Mouse (Mus musculus): ENCODE data around the gene Chd6.

Gene Chd6

DNA sequence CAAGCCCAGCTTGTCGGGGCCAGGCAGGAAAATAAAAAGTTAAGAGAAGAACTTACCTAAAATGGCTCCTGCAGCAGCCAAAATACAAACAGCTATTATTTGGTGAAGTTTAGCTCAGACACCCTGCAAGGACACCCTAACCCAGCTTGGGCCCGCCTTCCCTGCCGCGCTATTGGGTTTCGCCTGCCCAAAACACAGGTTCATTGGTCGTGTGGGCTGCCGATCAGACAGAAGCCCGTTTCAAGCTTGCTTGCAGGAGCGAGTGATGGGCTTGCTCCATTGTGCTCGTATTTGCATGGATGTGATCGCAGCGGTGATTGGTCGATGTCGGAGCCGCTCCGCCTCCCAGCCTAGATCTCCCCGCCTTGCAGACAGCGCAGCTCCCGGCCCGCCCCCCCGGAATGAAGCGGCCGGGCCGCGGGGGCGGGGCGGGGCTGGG is at the start of gene Chd6:
Chd6 (minus strand) TSS at position 143 of the 439 bp plus-strand sequence.
- DNase-seq (ENCODE audit: low spot score), result peak; percentile 96

DNA sequence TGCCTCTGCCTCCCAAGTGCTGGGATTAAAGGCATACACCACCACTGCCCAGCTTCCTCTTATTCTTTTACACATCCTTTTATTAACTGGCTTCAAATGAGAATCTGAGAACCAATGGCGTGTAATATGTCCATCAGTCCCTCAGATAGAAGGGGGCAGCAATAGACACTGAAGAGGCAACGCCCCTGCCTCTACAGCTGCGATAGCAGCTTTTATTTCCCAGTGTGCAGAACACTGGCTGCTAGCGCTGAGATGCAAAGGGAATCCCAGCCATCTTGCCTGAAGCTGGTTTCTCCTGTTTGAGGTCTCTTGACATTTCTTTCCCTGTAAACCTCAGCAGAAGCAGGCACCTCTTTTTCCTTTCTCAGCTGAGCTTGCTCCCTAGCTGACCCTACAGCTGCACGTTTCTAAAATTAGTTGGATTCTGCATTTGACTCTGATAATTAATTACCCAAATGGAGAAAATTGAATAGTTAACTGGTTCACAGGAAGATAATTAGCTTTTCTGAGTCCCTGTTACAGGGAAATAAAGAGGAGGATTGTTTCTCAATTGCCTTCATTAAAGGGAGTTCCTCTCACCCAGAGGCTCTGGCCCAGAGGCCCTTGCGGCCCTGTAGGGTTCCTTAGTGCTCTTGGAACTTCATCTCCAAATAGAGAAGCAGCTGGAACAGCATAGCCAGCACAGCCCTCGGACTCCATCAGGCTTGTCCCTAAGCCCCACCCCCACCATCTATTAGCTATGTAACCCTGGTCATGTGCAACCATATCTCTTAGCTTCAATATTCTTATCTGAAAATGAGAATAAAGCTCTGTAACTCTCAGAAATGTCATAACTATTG is 41.3 kb upstream of the Chd6 start:
- no peak for DNase-seq (ENCODE audit: low spot score)

DNA sequence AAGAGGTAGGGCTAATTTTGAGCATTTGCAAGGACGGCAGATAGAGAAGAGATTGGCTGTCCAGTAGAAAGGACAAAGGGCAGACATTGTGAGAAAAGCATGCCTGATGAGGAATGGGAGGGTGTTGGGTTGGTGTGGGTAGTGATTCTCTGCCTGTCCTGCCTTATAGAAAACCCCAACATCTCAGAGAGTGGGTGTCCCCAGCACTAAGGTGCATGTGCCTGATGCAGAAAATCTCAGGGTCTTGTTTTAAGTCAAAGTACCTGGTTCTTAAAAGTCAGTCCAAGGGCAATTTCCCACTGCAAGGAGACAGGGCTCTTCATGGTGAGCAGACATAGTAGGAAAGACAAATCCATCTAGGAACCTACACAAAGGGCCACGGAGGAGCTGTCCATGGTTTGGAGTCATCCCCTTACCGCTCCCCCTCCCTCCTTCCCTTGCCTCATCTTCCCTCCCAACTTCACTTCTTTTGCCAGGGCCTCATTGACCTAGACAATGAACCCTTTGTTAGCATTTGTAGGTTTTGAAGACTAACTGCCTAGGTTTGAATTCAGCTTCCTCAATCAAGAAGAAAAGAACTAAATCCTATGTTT is 39.6 kb upstream of the Chd6 start:
- no peak for DNase-seq (ENCODE audit: low spot score)

DNA sequence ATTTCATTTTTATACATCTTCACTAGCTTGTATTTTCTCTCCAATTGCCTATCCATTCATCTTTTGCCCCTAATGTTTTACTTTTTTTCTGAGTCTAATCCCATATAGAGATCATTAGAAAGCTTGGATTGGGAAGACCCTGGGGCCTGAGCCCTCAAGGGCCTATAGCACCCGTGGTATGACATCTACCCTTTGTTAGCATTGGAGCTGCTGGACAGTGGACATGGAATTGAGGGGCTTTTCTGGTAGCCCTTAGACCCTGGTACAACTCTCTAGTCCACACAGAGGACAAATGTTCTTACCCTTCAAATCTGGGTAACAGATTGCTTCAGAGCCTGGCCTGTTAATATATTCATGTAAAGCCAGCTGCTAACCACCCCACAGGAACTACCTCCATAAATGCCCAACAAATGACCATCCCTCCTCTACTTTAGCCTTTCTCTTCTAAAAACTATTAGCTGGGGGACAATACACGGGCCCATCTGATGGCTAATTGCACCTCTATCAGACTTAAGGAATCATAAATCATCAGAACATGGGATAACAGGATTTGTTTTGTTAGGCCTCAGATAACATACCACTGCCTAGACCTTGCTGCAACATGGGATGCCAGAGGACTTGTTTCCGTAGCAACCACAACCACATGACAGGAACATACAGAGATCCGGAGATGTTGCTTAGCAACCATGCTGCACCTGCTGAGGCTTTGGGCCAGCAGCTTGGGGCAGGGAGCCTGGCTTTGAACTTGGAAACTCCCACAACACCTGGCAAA is 39.0 kb upstream of the Chd6 start:
- no peak for DNase-seq (ENCODE audit: low spot score)

DNA sequence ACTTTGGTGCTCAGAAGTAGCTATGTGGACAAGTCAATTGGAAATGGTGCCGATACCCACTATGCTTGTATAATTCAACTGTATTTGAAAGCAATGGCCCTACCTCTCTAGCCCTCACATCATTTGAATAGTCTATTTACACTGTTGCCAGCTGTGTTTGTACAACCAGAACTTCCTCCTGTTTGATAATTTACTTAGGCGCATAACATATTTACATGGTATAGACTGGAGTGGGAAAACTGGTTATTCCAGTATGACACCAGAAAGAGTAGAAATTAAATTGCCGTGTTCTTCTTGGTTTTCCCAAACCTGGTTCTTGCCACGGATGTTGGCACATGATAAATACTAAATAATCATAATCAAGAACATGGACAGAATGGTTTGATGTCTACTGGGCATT is 35.9 kb upstream of the Chd6 start:
- DNase-seq (ENCODE audit: low spot score), result no peak

DNA sequence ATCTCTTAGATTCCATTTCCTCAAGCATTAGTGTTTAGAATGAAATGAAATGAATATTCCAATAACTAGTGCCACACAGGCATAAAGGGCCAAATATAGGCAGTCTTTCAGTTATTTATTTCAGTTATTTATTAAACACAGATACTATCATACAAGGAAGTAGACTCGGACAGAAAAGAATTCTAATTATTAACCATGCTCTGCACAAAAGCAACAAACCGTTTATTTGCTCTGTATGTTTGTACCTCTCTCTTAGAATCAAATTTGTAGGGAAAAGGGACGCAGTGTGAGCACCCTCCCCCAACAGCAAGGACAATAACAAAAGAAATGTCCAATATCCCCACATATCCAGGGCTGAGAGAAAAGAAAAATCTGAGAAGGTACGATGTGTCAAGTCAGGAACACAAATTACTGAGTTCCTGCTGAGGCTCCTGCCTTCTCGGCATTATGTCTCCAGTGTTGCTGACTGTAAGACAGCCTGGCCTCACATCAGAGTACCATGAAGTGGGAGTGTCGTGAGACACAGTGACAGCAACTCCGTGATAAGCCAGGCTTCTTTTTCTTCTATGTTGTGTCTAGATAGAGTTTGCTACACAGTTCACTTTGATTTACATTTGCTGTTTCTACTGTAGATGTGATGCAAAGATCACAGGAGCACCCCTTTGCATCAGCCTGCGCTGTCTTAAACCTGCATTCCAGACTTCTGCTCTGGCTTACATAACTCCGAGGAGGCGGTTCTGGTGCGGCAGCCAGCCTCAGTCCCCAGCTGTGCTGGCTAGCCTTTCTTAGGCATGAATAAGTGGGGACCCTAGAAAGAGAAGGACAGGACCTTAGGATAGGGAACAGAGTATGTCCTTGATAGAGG is 30.0 kb upstream of the Chd6 start:
- no peak for DNase-seq (ENCODE audit: low spot score)

DNA sequence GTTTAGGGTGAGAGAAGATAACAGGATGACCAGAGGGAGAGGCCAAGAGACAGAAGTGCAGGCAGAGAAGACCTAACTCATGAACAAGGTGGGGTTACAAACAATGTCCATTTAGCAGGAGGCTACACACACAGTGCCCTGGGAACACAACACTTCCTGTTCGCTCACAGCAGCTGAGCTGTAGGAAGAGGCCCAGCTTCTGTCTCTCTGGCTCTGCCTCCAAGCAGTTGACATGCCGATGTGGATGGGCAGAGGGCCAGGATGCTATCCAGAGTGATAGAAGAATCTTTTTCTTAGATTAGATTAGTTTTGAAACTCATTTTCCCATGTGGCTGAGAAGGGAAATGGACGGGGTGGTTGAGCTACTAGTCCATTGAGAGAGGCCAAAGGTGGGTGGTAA is 28.1 kb upstream of the Chd6 start:
- DNase-seq (ENCODE audit: low spot score), result no peak

DNA sequence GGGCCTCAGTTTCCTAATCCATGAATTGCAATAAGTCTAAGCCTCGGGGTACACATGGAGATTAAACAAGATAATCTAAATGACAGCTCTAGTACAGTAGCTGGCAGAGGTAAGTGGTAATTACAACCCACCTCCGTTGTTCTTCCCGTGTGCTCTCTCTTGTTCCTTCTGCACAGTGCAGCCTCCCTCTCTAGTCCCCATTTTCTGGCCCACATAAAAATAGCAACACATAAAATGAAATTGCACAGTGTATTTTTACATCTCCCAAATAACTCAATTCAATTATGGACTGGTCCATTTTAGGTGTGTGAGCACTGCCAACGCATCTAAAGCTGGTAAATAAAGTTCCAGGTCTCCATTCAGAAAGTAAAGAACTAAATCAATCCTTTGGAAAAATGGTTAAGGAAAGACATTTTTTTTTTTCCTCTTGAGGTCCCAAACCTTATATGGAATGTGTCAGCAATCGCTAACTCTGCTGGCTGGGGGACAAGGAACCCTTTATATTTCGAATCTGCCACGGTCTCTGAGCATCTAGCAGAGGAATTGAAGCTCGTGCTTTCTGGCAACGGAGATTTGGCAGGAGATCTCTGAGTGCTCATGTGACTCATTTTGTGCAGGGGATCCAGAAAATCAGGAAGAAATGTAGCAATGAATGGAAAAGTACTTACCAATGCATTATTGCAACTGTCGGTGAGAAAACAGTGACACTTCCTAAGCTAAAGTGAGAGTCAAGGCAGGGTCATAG is 19.7 kb upstream of the Chd6 start:
- no peak for DNase-seq (ENCODE audit: low spot score)

DNA sequence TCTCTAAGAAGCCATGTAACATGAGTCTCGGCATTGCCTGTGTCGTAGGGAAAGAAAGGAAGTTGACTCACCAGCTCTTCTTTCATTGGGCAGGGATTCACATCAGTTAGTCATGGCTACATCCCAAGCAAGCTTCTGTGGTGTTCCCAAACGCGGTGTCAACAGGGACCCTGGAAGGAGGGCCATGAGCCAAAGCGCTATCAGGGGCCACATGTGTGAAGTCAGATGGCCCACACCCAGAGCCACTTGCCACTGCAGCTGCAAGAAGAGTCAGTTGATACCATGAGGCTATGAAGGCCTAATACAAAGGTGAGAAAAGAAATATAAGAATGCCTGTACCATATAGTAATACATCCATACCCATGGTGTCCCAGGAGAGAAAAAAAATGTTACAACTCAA is 3.1 kb upstream of the Chd6 start:
- DNase-seq (ENCODE audit: low spot score), result no peak

DNA sequence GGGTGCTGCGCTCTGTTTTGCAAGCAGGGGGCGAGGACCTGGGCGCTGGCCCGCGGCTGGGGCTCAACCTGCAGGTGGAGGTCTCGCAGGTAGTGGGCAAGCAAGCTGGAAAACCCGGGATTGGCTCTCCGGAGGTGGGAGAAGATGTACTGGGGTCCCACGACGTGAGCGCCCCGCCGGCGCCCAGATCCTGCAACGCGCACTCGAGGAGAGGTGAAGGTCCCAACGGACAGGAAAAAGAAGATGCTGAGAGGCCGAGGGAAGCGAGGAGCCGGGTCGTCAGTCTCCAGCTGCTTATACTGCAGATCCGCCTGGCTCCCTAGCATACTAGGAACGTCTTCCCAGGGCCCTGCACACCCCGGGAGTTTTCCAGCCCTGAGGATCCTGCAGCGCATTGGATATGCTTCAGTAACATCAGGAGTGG is 535 bp upstream of the Chd6 start:
- DNase-seq (ENCODE audit: low spot score), result no peak

DNA sequence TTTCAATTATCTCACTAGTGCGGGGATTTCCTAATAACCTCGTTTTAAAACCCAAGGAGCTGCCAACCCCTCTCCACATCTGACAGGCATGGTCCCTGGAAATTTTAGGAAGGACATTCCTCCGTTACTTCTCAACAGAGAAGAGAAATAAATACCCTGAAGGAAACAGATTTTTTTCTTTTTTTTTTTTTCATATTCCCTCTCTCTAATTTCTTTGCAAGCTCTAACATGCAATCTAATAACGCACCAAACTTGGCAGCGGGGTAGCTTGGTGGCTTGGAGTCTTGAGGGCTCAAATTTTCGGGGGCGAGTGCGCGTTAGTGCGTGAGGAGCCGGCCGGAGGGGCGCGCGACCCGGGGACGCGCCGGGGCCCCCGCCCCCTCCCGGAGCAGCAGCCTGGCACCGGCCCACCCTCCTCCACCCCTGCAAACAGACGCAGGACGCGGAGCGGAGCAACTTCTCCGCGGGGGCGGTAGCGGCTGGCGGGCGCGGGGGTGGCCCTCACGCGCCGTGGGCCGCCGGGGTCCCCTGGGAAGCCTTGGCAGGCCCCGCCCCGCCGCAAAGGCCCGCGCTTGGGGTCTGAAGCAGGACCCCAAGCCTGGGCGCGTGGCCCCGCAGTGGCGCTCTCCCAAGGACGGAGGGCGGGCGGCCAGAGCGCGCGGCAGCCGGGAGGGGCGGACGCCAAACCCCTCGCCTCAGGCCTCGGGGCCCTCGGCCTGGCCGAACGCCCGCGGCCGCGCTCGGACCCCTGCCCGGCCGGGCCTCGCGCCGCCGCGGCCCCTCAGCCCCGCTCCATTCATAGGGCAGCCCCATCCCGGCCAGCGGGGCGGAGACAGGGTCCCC is 569 bp downstream of the Chd6 start:
- no peak for DNase-seq (ENCODE audit: low spot score)

DNA sequence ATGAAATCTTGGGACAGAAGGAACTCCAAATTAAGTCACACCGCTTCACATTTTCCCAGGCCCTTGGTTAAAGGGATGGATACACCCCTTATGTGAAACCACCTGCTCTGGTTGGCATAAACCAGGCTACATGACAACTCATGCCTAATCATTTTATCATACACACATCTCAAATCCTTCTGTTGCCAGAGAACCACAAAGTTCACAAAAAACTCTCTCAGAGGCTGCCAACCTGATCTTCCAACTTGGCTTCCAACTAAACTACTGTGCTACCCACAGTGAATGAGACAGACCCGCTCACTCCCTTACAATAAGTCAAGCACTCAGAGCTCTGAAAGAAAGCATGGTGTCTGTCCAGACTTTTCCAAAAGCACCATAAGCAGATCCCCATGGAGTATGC is 1.6 kb downstream of the Chd6 start:
- no peak for DNase-seq (ENCODE audit: low spot score)

DNA sequence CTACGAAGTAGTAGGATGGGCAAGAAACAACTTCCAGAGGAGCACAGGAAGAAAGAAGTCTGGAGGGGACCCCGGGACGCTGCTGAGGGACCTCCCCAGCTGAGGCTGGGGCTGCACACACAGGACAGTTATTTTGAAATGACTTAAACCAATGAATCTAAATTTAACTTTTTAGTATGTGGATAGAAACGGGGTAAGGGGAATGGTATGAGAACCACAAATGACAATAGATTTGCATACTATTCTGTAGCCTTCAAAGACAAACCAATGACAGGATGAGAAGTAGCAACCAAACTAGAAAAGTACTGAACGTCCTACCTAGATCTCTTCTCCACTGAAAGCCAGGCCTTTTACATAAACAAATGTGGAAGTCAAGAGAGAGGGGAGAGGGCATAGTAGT is 5.1 kb downstream of the Chd6 start:
- no peak for DNase-seq (ENCODE audit: low spot score)

DNA sequence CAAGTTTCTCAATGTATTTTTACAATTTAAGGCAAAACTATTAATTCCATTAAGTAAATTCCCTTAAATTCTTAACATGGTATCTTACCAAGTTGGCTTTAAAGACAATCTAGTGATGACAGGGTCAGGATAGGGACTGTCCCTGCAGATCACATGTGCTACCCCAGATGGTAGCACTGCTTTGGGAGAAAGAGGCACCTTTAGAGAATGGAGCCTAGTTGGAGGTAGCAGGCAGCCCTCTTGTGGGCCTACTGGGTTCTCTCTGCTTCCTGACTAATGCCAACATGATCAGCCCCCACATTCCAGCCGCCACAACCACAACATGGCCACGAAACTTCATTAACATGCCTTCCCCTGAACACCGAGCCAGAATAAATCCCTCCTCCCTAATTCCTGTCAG is 6.8 kb downstream of the Chd6 start:
- DNase-seq (ENCODE audit: low spot score), result no peak

DNA sequence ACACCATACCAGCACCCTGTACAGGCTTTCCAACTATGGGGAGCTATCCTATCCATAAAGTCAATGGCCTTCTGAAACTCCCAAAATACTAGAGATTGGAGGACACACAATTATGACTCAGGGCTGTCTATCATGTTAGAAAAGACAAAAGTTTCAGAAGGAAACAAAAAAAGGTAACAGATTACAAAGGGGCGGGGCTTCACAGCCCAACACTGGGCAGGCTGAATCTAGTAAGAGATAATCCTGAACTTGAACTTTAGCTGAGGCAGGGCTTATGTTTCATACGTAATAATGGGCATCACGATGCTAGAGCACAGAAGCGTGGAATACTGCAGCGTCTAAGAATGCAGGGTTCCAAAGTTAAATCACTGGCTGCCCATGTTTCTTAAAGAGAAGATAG is 11.1 kb downstream of the Chd6 start:
- no peak for DNase-seq (ENCODE audit: low spot score)

DNA sequence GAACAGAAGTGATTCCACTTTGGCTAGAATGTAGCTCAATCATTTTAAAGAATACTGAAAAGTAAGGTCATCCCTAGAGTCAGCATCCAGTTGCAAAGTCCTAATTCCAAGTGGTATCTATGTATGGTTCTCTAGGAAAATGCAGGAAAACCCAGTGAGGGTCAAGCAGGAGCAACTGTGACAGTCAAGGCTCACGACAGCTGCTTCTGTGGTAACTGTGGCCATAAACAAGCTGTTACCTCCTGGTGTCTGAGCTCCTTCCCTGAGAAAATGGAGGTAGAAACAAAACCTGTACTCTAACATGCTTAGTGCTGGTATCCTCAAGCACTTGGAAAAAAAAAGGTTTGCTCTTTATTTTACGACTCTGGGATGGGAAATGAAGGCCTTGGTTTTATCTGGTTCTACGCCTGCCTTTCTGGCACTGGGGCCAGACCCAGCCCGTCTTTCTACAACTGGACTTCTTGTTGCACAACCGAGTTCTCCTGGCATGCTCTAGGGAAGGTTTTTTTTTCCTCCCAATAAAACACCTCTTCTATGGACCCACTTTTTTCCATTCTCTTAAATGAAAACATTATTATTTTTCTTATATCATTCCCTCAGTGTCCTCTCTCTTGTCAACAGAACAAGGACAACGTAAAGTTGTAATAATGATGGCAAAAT is 18.0 kb downstream of the Chd6 start:
- no peak for DNase-seq (ENCODE audit: low spot score)

DNA sequence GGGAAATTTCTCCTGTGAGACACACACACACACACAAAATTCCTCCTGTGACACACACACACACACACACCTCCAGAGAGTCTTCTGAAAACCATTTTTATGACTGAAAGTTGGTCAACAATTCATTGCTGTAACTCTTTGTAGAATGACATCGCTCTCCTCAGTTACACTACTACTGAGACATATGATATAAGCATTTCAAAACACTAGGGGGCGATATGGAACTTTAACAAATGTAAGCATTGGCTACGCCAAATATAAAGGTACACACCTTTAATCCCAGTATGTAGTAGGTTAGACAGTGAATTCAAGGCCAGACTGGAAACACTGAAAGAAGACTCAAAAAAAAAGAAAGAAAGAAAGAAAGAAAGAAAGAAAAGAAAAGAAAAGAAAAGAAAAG is 18.7 kb downstream of the Chd6 start:
- DNase-seq (ENCODE audit: low spot score), result no peak

DNA sequence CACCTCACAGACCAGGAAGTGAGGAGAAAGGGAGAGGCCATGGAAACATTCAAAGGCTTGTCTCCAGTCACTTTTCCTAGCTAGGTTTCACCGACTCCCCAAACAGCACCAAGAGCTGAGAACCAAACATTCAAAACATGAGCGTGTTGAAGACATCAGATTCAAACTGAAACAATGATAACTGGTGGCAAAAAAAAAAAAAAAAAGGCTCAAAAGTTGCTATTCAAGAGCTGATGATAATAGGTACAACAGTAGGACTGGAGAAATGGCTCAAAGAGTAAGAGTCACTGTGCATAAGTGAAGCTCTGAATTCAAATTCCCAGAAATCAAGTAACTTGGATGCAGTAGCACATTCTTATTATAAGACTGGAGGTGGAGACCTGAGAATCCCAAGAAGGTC is 30.3 kb downstream of the Chd6 start:
- no peak for DNase-seq (ENCODE audit: low spot score)

DNA sequence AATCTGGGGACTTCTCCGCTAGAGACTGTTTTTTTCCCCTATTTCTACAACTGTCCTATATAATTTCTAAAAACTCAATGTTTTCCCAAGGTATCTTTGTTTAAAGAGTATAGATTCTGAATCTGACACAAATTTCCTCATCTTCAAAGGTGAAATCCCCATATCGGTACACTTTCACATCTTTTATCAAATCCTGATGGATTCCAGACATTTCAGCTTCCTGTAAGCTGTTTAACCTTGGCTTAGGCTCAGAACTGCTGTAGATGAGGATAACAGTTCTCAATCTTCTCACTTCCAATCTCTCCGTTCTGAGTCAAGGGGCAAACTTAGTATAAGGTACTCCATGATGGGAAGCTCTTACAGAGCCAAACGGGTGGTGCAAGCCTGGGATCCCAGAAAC is 32.6 kb downstream of the Chd6 start:
- DNase-seq (ENCODE audit: low spot score), result no peak

DNA sequence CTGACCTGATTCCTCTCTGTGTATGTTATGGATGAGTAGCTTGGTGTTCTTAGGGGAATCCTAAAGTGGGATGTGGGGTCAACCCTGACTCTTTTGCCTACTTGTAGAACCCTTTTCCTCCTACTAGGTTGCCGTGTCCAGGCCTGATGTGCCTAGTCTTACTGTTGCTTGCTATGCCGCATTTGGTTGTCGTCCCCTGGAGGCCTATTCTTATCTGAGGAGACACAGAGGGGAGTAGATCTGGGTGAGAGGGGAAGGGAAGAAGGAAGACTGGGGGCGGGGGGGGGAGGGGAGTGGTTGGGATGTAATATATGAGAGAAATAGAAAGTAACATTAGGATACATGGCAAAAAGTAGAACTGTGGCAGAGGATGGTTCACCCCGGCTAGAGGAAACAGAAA is 33.3 kb downstream of the Chd6 start:
- no peak for DNase-seq (ENCODE audit: low spot score)

Measured in urinary bladder, postnatal 10 days (tissue).